Mouse (Mus musculus): ENCODE data around the gene Ankfn1. TPM values are rescaled to one million over a fixed set of nuclear protein-coding genes. Genes with fewer than 3 reads are reported as not detected.

Ankfn1 gene
- polyA plus RNA-seq, 1 experiment from 2014 or later, result 0.23 TPM

- H3K4me1 ChIP-seq (ENCODE audit: control insufficient read depth, insufficient read depth, low read length), result no peaks in the 10 kb centered on the region
- 74% methylated on average over 7 of the region's 7 CpGs for WGBS (ENCODE audit: insufficient replicate concordance)
- H3K9me3 ChIP-seq (replicated peaks; ENCODE audit: control insufficient read depth, low read length), result no peaks in the 10 kb centered on the region; the same call in 1 of the 2 replicates
- no peaks in the 10 kb centered on the region for H3K27me3 ChIP-seq (ENCODE audit: control insufficient read depth, insufficient read depth, low read length)
- ATAC-seq (replicated peaks; ENCODE audit: insufficient number of reproducible peaks, low FRiP score, low TSS enrichment), result no peak
- no peak overlapping the region for H3K4me2 ChIP-seq
- H3K9ac ChIP-seq (ENCODE audit: low read depth, low read length), result no peak overlapping the region
- H3K4me3 ChIP-seq (ENCODE audit: low read depth, low read length), result no peak overlapping the region
- no peaks in the 10 kb centered on the region for H3K36me3 ChIP-seq (ENCODE audit: control insufficient read depth, insufficient read depth, low read length)
- no peak overlapping the region for H3K27ac ChIP-seq (ENCODE audit: low read depth, low read length)
Measured at GRCm38 (mm10) chr11:89716351-89716750, 61.1 kb downstream of the Ankfn1 start.

GRCm38 (mm10) chr11:89708526-89708925 lies 68.9 kb downstream of the Ankfn1 start:
- no peaks in the 10 kb centered on the region for H3K36me3 ChIP-seq (ENCODE audit: control insufficient read depth, insufficient read depth, low read length)
- no peaks in the 10 kb centered on the region for H3K9me3 ChIP-seq (replicated peaks; ENCODE audit: control insufficient read depth, low read length)
- H3K4me2 ChIP-seq, result no peak overlapping the region
- ATAC-seq (replicated peaks; ENCODE audit: insufficient number of reproducible peaks, low FRiP score, low TSS enrichment), result no peak
- no peaks in the 10 kb centered on the region for H3K27me3 ChIP-seq (ENCODE audit: control insufficient read depth, insufficient read depth, low read length)
- no peak overlapping the region for H3K27ac ChIP-seq (ENCODE audit: low read depth, low read length)
- no peaks in the 10 kb centered on the region for H3K4me1 ChIP-seq (ENCODE audit: control insufficient read depth, insufficient read depth, low read length)
- H3K9ac ChIP-seq (ENCODE audit: low read depth, low read length), result no peak overlapping the region
- WGBS (ENCODE audit: insufficient replicate concordance), result 86% methylated on average over 7 of the region's 7 CpGs
- no peak overlapping the region for H3K4me3 ChIP-seq (ENCODE audit: low read depth, low read length)

GRCm38 (mm10) chr11:89696431-89697403 lies 80.7 kb downstream of the Ankfn1 start:
- Histone ChIP-seq H3K4me1 (ENCODE audit: control insufficient read depth, insufficient read depth, low read length) (no peaks in the 10 kb centered on the region), H3K36me3 (ENCODE audit: control insufficient read depth, insufficient read depth, low read length) (no peaks in the 10 kb centered on the region), H3K27ac (ENCODE audit: low read depth, low read length) (no peak overlapping the region), H3K4me3 (ENCODE audit: low read depth, low read length) (no peak overlapping the region), H3K9me3 (replicated peaks; ENCODE audit: control insufficient read depth, low read length) (no peaks in the 10 kb centered on the region), H3K4me2 (no peak overlapping the region), H3K9ac (ENCODE audit: low read depth, low read length) (no peak overlapping the region), H3K27me3 (ENCODE audit: control insufficient read depth, insufficient read depth, low read length) (peaks cover under 1% of the 10 kb centered on the region; the same call in 1 of the 2 replicates)
- ATAC-seq (replicated peaks; ENCODE audit: insufficient number of reproducible peaks, low FRiP score, low TSS enrichment), result no peak
- 56% methylated on average over 18 of the region's 18 CpGs for WGBS (ENCODE audit: insufficient replicate concordance)

- Histone ChIP-seq H3K9me3 (replicated peaks; ENCODE audit: control insufficient read depth, low read length) (no peaks in the 10 kb centered on the region), H3K9ac (ENCODE audit: low read depth, low read length) (no peak overlapping the region), H3K4me3 (ENCODE audit: low read depth, low read length) (no peak overlapping the region), H3K4me2 (no peak overlapping the region), H3K4me1 (ENCODE audit: control insufficient read depth, insufficient read depth, low read length) (no peaks in the 10 kb centered on the region), H3K36me3 (ENCODE audit: control insufficient read depth, insufficient read depth, low read length) (no peaks in the 10 kb centered on the region), H3K27ac (ENCODE audit: low read depth, low read length) (no peak overlapping the region), H3K27me3 (ENCODE audit: control insufficient read depth, insufficient read depth, low read length) (peaks cover 3% of the 10 kb centered on the region; the same call in 1 of the 2 replicates)
- WGBS (ENCODE audit: insufficient replicate concordance), result 77% methylated on average over 4 of the region's 4 CpGs
- ATAC-seq (replicated peaks; ENCODE audit: insufficient number of reproducible peaks, low FRiP score, low TSS enrichment), result no peak
Measured at GRCm38 (mm10) chr11:89693686-89694085, 83.8 kb downstream of the Ankfn1 start.

GRCm38 (mm10) chr11:89676922-89677321 lies 100.5 kb downstream of the Ankfn1 start:
- no peak for ATAC-seq (replicated peaks; ENCODE audit: insufficient number of reproducible peaks, low FRiP score, low TSS enrichment)
- Histone ChIP-seq H3K4me3 (ENCODE audit: low read depth, low read length) (no peak overlapping the region), H3K27ac (ENCODE audit: low read depth, low read length) (no peak overlapping the region), H3K9me3 (replicated peaks; ENCODE audit: control insufficient read depth, low read length) (no peaks in the 10 kb centered on the region), H3K36me3 (ENCODE audit: control insufficient read depth, insufficient read depth, low read length) (no peaks in the 10 kb centered on the region), H3K9ac (ENCODE audit: low read depth, low read length) (no peak overlapping the region), H3K27me3 (ENCODE audit: control insufficient read depth, insufficient read depth, low read length) (no peaks in the 10 kb centered on the region), H3K4me2 (no peak overlapping the region), H3K4me1 (ENCODE audit: control insufficient read depth, insufficient read depth, low read length) (no peaks in the 10 kb centered on the region)
- WGBS (ENCODE audit: insufficient replicate concordance), result 67% methylated on average over 2 of the region's 2 CpGs

GRCm38 (mm10) chr11:89673916-89674507 lies 103.4 kb downstream of the Ankfn1 start:
- H3K27me3 ChIP-seq (ENCODE audit: control insufficient read depth, insufficient read depth, low read length), result no peaks in the 10 kb centered on the region
- H3K4me1 ChIP-seq (ENCODE audit: control insufficient read depth, insufficient read depth, low read length), result no peaks in the 10 kb centered on the region
- H3K27ac ChIP-seq (ENCODE audit: low read depth, low read length), result no peak overlapping the region
- no peak overlapping the region for H3K4me2 ChIP-seq
- WGBS (ENCODE audit: insufficient replicate concordance), result 39% methylated on average over 1 of the region's 1 CpGs
- no peak overlapping the region for H3K9ac ChIP-seq (ENCODE audit: low read depth, low read length)
- no peaks in the 10 kb centered on the region for H3K9me3 ChIP-seq (replicated peaks; ENCODE audit: control insufficient read depth, low read length)
- no peak overlapping the region for H3K4me3 ChIP-seq (ENCODE audit: low read depth, low read length)
- ATAC-seq (replicated peaks; ENCODE audit: insufficient number of reproducible peaks, low FRiP score, low TSS enrichment), result no peak
- H3K36me3 ChIP-seq (ENCODE audit: control insufficient read depth, insufficient read depth, low read length), result no peaks in the 10 kb centered on the region

GRCm38 (mm10) chr11:89672510-89673085 lies 104.9 kb downstream of the Ankfn1 start:
- no peaks in the 10 kb centered on the region for H3K27me3 ChIP-seq (ENCODE audit: control insufficient read depth, insufficient read depth, low read length)
- no peak overlapping the region for H3K27ac ChIP-seq (ENCODE audit: low read depth, low read length)
- no peak for ATAC-seq (replicated peaks; ENCODE audit: insufficient number of reproducible peaks, low FRiP score, low TSS enrichment)
- H3K9me3 ChIP-seq (replicated peaks; ENCODE audit: control insufficient read depth, low read length), result no peaks in the 10 kb centered on the region
- H3K4me3 ChIP-seq (ENCODE audit: low read depth, low read length), result no peak overlapping the region
- no peak overlapping the region for H3K9ac ChIP-seq (ENCODE audit: low read depth, low read length)
- H3K4me2 ChIP-seq, result no peak overlapping the region
- H3K4me1 ChIP-seq (ENCODE audit: control insufficient read depth, insufficient read depth, low read length), result no peaks in the 10 kb centered on the region
- H3K36me3 ChIP-seq (ENCODE audit: control insufficient read depth, insufficient read depth, low read length), result no peaks in the 10 kb centered on the region
- 53% methylated on average over 3 of the region's 3 CpGs for WGBS (ENCODE audit: insufficient replicate concordance)

- ATAC-seq (replicated peaks; ENCODE audit: insufficient number of reproducible peaks, low FRiP score, low TSS enrichment), result no peak
- Histone ChIP-seq H3K9ac (ENCODE audit: low read depth, low read length) (no peak overlapping the region), H3K36me3 (ENCODE audit: control insufficient read depth, insufficient read depth, low read length) (no peaks in the 10 kb centered on the region), H3K4me3 (ENCODE audit: low read depth, low read length) (no peak overlapping the region), H3K27ac (ENCODE audit: low read depth, low read length) (no peak overlapping the region), H3K9me3 (replicated peaks; ENCODE audit: control insufficient read depth, low read length) (no peaks in the 10 kb centered on the region), H3K27me3 (ENCODE audit: control insufficient read depth, insufficient read depth, low read length) (no peaks in the 10 kb centered on the region), H3K4me1 (ENCODE audit: control insufficient read depth, insufficient read depth, low read length) (no peaks in the 10 kb centered on the region), H3K4me2 (no peak overlapping the region)
- WGBS (ENCODE audit: insufficient replicate concordance), result 77% methylated on average over 14 of the region's 14 CpGs
Measured at GRCm38 (mm10) chr11:89665170-89665880, 112.1 kb downstream of the Ankfn1 start.

Measured in heart, embryonic 11.5 days (tissue).